Mouse (Mus musculus) liver, embryonic 12.5 days (tissue): ENCODE measurements around the gene Gm19668. TPM values are rescaled to one million over a fixed set of nuclear protein-coding genes. Genes with fewer than 3 reads are reported as not detected.
"Not testable (repeated sequence)": the region's sequence is repeated elsewhere in the genome, so short reads cannot be mapped to it uniquely, and the experiment has no call there.

ENCODE experiments used
- ATAC-seq: fragments of 200-750 bp; cut with Nextera tagmentation; 2 replicates; pipeline ENCODE4 v1.8.0; 2017; ENCODE audit warnings: moderate number of reproducible peaks, mild to moderate bottlenecking, moderate library complexity
- H3K27ac ChIP-seq: fragments of 300-500 bp; sonication (generic); 2 replicates; pipeline ENCODE4 v1.5.1; 2016; ENCODE audit warnings: mild to moderate bottlenecking
- H3K27me3 ChIP-seq: fragments of 300-500 bp; sonication (generic); replicated peaks from 2 replicates; pipeline ENCODE4 v1.6.1; 2016; ENCODE audit warnings: mild to moderate bottlenecking, moderate library complexity
- H3K36me3 ChIP-seq: fragments of 300-500 bp; sonication (generic); 2 replicates; pipeline ENCODE4 v1.6.1; 2016; ENCODE audit warnings: mild to moderate bottlenecking, moderate library complexity
- H3K4me1 ChIP-seq: fragments of 300-500 bp; sonication (generic); 2 replicates; pipeline ENCODE4 v1.6.1; 2016
- H3K4me2 ChIP-seq: fragments of 300-500 bp; sonication (generic); 2 replicates; pipeline ENCODE4 v1.6.1; 2016; ENCODE audit warnings: mild to moderate bottlenecking, moderate library complexity
- H3K4me3 ChIP-seq: fragments of 300-500 bp; sonication (generic); 2 replicates; pipeline ENCODE4 v1.5.1; 2016; ENCODE audit warnings: mild to moderate bottlenecking, moderate library complexity
- H3K9ac ChIP-seq: fragments of 300-500 bp; sonication (generic); 2 replicates; pipeline ENCODE4 v1.6.1; 2016; ENCODE audit warnings: mild to moderate bottlenecking, moderate library complexity
- H3K9me3 ChIP-seq: fragments of 300-500 bp; sonication (generic); replicated peaks from 2 replicates; pipeline ENCODE4 v1.6.1; 2016; ENCODE audit warnings: mild to moderate bottlenecking, moderate library complexity
- WGBS: fragments of 180-500 bp; shearing (Covaris S2); methylation state at CpG from one replicate; pipeline ENCODE4 v1.1.7; 2016; ENCODE audit not compliant: insufficient replicate concordance; 5-methylcytosine and 5-hydroxymethylcytosine counted together
- polyA plus RNA-seq: library from polyadenylated mRNA; unstranded; fragments of >200 nt; fragmentation: Nextera tagmentation; extraction: Ambion mirVana; gene quantifications from 2 replicates; pipeline ENCODE4 v1.2.1, GENCODE M21; 2016

Gm19668 gene
- polyA plus RNA-seq, 1 experiment from 2014 or later: not detected

DNA sequence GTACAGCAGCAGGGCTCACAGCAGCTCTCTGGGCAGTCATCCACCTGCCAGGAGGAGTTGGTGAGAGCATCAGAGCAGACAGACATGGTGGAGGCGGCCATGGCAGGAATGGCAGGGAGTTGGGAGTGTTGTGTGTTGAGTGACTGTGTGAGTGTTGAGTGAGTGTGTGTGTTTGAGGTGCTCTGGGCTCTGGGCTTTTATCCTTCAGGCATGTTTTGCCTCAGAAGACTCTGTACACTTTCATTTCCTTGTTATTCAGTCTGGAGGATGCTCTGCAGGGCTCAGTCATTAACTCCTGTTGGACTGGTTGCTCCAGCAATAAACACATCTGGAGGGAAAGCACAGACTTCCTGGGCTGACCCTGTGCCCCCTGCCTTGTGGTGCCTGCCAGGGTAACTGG is 39.4 kb downstream of the Gm19668 start, which contains the start of gene Gm3233:
Gene Gm3233, minus strand, starts transcription at position 101 of the 400 bp plus-strand sequence.
- not testable (repeated sequence) for H3K9ac ChIP-seq, H3K27me3 ChIP-seq, H3K9me3 ChIP-seq, H3K36me3 ChIP-seq, H3K27ac ChIP-seq, H3K4me2 ChIP-seq, H3K4me3 ChIP-seq, ATAC-seq, H3K4me1 ChIP-seq
- WGBS: no CpG with 5 or more reads among the region's 1 CpGs

DNA sequence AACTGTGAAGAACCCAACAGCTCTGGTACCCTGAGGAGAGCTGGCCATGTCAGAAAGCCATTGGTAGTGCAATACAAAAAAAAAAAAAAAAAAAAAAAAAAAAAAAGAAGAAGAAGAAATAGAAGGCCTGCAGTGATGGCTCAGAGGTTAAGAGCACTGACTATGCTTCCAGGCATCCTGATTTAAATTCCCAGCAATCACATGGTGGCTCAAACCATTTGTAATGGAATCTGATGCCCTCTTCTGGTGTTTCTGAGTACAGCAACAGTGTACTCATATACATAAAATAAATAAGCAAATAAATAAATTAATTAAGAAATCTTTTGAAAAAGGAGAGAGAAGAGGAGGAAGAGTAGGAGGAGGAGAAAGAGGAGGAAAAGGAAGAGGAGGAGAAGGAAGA is 45.5 kb downstream of the Gm19668 start:
- H3K36me3 ChIP-seq: no peaks in the 10 kb centered on the region
- ATAC-seq: no peak
- no peak overlapping the region for H3K4me3 ChIP-seq
- H3K27ac ChIP-seq: no peak overlapping the region
- H3K9me3 ChIP-seq: no peaks in the 10 kb centered on the region
- H3K9ac ChIP-seq: no peak overlapping the region
- H3K27me3 ChIP-seq: no peaks in the 10 kb centered on the region
- H3K4me2 ChIP-seq: no peak overlapping the region
- no peaks in the 10 kb centered on the region for H3K4me1 ChIP-seq

DNA sequence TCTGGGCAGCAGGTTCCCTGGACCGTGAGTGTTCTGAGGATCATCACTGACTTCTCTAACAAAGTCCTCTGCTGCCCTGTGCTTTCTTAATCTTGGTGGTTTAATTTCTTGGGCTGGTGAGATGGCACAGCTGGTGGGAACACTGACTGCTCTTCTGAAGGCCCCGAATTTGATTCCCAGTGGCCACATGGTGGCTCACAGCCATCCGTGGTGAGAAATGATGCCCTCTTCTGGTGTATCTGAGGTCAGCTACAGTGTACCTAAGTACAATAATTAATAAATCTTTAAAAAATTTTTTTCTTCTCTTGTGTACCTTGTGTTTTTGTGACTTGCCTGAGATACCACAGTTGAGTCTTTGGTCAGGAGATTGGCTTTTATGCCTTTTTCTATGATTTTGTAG is 46.6 kb downstream of the Gm19668 start:
- 44% methylated on average over 3 of the region's 3 CpGs for WGBS
- not testable (repeated sequence) for ATAC-seq, H3K4me3 ChIP-seq, H3K9me3 ChIP-seq, H3K36me3 ChIP-seq, H3K27me3 ChIP-seq, H3K4me1 ChIP-seq, H3K9ac ChIP-seq, H3K4me2 ChIP-seq, H3K27ac ChIP-seq

DNA sequence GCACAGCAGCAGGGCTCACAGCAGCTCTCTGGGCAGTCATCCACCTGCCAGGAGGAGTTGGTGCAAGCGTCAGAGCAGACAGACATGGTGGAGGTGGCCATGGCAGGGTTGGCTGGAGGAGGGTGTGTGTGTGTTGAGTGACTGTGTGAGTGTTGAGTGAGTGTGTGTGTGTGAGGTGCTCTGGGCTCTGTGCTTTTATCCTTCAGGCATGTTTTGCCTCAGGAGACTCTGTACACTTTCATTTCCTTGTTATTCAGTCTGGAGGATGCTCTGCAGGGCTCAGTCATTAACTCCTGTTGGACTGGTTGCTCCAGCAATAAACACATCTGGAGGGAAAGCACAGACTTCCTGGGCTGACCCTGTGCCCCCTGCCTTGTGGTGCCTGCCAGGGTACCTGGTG is 47.7 kb downstream of the Gm19668 start, which contains the start of gene Gm9736:
Gene Gm9736, minus strand, starts transcription at position 101 of the 400 bp plus-strand sequence.
- not testable (repeated sequence) for H3K4me1 ChIP-seq, H3K9me3 ChIP-seq, H3K36me3 ChIP-seq, ATAC-seq, H3K27me3 ChIP-seq, H3K4me2 ChIP-seq, H3K4me3 ChIP-seq, H3K27ac ChIP-seq, H3K9ac ChIP-seq
- 47% methylated on average over 1 of the region's 1 CpGs for WGBS

DNA sequence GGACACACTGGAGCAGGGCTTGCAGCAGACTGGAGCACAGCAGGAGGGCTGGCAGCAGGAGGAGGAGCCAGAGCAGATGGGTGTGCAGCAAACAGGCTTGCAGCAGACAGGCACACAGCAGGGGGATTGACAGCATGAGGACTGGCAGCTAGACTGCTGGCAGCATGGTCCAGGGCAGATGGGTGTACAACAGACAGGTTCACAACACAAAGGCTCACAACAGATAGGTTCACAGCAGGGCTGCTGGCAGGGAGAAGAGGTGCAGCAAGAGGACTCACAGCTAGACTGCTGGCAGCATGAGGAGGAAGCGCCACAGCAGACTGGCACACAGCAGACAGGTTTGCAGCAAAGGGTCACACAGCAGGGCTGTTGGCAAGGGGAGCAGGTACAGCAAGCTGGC is 48.2 kb downstream of the Gm19668 start:
- not testable (repeated sequence) for H3K4me1 ChIP-seq, H3K9me3 ChIP-seq, ATAC-seq, H3K36me3 ChIP-seq, H3K27me3 ChIP-seq, H3K9ac ChIP-seq, H3K4me3 ChIP-seq, H3K27ac ChIP-seq, H3K4me2 ChIP-seq
- WGBS: 42% methylated on average over 1 of the region's 1 CpGs

Other genes with a start within 250 kb of the Gm19668 start
- gene Pttg1ip, start 217.4 kb downstream of the Gm19668 start, polyA plus RNA-seq: 68.8 and 72.8 TPM in 2 replicates
- gene Sumo3, start 193.0 kb downstream of the Gm19668 start, polyA plus RNA-seq: 138 and 146 TPM in 2 replicates
- gene Gm49325, start 192.9 kb downstream of the Gm19668 start, polyA plus RNA-seq: 5.1 TPM in 1 of 2 replicates, not detected in the other
- gene Ube2g2, start 176.9 kb downstream of the Gm19668 start, polyA plus RNA-seq: 55.7 and 59.9 TPM in 2 replicates
- gene Tspear, start 112.6 kb downstream of the Gm19668 start, polyA plus RNA-seq: 0.05 TPM in 1 of 2 replicates, not detected in the other
- gene Gm19402, start 108.4 kb downstream of the Gm19668 start, polyA plus RNA-seq: not detected in 2 replicates
- gene Gm9508, start 101.9 kb downstream of the Gm19668 start, polyA plus RNA-seq: not detected in 2 replicates
- not detected in 2 replicates for gene Gm10272, start 92.5 kb downstream of the Gm19668 start, polyA plus RNA-seq
- not detected in 2 replicates for gene Gm10024, start 87.7 kb downstream of the Gm19668 start, polyA plus RNA-seq
- gene Gm10142, start 83.3 kb downstream of the Gm19668 start, polyA plus RNA-seq: not detected in 2 replicates
- not detected in 2 replicates for gene Krtap12-1, start 78.5 kb downstream of the Gm19668 start, polyA plus RNA-seq
- gene Gm10100, start 72.6 kb downstream of the Gm19668 start, polyA plus RNA-seq: not detected in 2 replicates
- not detected in 2 replicates for gene Gm18596, start 56.5 kb downstream of the Gm19668 start, polyA plus RNA-seq
- gene Gm9736, start 47.8 kb downstream of the Gm19668 start, polyA plus RNA-seq: not detected in 2 replicates
- not detected in 2 replicates for gene Gm3233, start 39.5 kb downstream of the Gm19668 start, polyA plus RNA-seq
- gene Gm3238, start 27.8 kb downstream of the Gm19668 start, polyA plus RNA-seq: not detected in 2 replicates
- gene Gm7138, start 22.2 kb downstream of the Gm19668 start, polyA plus RNA-seq: not detected in 2 replicates
- gene Gm3250, start 16.6 kb downstream of the Gm19668 start, polyA plus RNA-seq: not detected in 2 replicates
- gene Gm7137, start 10.9 kb downstream of the Gm19668 start, polyA plus RNA-seq: not detected in 2 replicates
- not detected in 2 replicates for gene Gm9639, start 4.1 kb downstream of the Gm19668 start, polyA plus RNA-seq
- gene Gm9507, start 12.7 kb upstream of the Gm19668 start, polyA plus RNA-seq: not detected in 2 replicates
- gene Gm2696, start 15.5 kb upstream of the Gm19668 start, polyA plus RNA-seq: not detected in 2 replicates
- not detected in 2 replicates for gene Krtap10-4, start 28.0 kb upstream of the Gm19668 start, polyA plus RNA-seq
- not detected in 2 replicates for gene Krtap10-10, start 36.8 kb upstream of the Gm19668 start, polyA plus RNA-seq
- not detected in 2 replicates for gene Gm36176, start 47.7 kb upstream of the Gm19668 start, polyA plus RNA-seq
- not detected in 2 replicates for gene Gm10318, start 53.7 kb upstream of the Gm19668 start, polyA plus RNA-seq
- not detected in 2 replicates for gene Gm3285, start 62.8 kb upstream of the Gm19668 start, polyA plus RNA-seq
- gene Lrrc3, start 103.4 kb upstream of the Gm19668 start, polyA plus RNA-seq: 8.5 and 8.7 TPM in 2 replicates
- 1.1 and 1.2 TPM in 2 replicates for gene Trpm2, start 171.4 kb upstream of the Gm19668 start, polyA plus RNA-seq
- 6.7 and 6.9 TPM in 2 replicates for gene 1810043G02Rik, start 179.4 kb upstream of the Gm19668 start, polyA plus RNA-seq
- gene Pfkl, start 210.9 kb upstream of the Gm19668 start, polyA plus RNA-seq: 152 and 157 TPM in 2 replicates
- gene Dnmt3l, start 242.8 kb upstream of the Gm19668 start, polyA plus RNA-seq: not detected in 2 replicates
- gene Aire, start 244.5 kb upstream of the Gm19668 start, polyA plus RNA-seq: 0.06 TPM in 1 of 2 replicates, not detected in the other